Mouse (Mus musculus): Measurements from ENCODE around the gene Dock8.

DNA sequence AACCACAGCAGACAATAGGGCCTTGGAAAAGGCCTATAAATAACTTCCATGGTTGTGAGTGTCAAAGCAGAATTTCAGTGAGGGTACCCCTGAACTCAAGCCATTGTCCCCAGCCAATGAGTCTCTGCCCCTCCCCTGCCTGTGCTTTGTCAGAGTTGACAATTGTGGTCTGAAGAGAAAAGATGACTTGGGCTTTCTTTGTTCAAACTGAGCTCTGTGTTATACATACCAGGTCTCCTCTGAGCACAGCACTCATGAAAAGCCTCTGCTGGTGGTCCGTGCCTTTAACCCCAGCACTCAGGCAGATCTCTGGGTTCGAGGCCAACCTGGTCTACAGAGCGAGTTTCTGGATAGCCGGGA is 231.6 kb downstream of the Dock8 start:
- TF ChIP-seq ZNF384 (IDR thresholded peaks at IDR 0.05; ENCODE audit: low read depth, low read length) (no peak), ZC3H11A (IDR thresholded peaks at IDR 0.05; ENCODE audit: borderline replicate concordance, low read depth, low read length) (no peak), MAFK (IDR thresholded peaks at IDR 0.05; ENCODE audit: insufficient read depth, low read depth, low read length) (no peak), CHD2 (IDR thresholded peaks at IDR 0.05; ENCODE audit: low read depth, low read length) (no peak)

Measured in ES-E14 (cell line).